Mouse (Mus musculus): ENCODE measurements around the gene Fam71e2.

DNA sequence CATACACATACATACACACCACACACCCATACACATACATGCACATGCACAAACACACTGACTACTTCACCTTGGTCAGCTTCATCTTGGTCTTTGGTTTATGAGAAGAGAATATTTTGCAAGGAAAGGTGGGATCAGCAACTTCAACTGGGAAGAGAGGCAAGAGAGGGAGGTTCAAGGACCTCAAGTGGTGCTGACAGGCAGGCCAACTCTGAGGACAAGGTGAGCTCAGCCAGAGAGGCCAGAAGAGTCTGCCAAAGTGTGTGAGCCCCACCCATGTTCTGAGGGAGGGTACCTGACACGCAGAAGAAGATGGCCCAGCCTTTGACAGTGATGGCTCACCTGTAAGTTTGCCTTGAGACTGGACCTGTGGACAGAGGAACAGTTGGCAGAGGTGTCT is 11.4 kb downstream of the Fam71e2 start:
- TF ChIP-seq GATA1 (IDR thresholded peaks at IDR 0.05; ENCODE audit: borderline replicate concordance, low read length) (no peak), FLI1 (IDR thresholded peaks at IDR 0.05; ENCODE audit: low read length) (no peak)
